Mouse (Mus musculus) olfactory bulb, adult 2 months (tissue): ENCODE data around the gene Pax7.

Experiments used
- CTCF ChIP-seq: fragments of 200-500 bp; IDR thresholded peaks from 2 replicates; pipeline ENCODE4 v1.5.1; 2012; ENCODE audit warnings: low read depth, mild to moderate bottlenecking, low read length, moderate library complexity; ENCODE audit not compliant: insufficient read depth
- POLR2A ChIP-seq: fragments of 200-500 bp; IDR thresholded peaks from 2 replicates; pipeline ENCODE4 v1.6.1; 2012; ENCODE audit warnings: mild to moderate bottlenecking, low read depth, low read length, moderate library complexity; ENCODE audit not compliant: insufficient read depth

DNA sequence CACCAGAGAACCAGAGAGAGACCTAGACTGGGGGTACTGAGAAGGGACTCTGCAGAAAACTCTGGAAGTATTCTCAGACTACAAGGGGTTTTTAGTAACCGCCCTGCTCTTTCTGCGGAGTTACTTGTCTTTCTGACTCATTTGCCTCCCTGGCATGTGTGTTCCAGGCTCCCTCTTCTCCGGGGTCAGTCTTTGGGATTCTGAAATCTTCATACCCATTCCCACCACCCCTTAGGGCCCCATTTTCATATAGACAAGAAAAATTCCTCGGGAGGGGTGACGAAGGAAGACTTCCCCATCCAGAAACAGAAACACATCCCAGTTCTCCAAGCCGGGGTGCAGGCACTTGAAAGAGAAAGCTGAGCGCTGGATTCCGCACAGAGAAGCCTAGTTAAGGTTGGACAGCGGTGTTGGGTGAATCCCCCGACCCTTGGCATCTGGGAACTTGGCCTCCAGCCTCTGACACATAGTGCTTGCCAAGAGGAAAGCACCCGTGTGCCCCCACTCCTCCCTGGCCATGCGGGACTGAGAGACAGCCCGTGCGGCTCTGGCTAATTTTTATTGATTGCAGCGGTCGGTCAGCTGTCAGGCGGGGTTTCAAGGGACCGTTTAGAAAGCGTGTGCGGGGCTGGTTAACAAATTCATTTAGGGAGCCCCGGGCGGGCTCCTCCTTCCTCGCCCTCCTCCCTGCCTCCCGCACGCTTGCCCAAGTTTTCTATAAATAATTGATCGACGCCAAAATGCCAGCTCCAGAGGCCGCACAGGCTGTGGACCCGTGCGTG is 5.6 kb downstream of the Pax7 start:
- TF ChIP-seq CTCF (no peak), POLR2A (no peak)
